Mouse (Mus musculus) liver, postnatal 0 days (tissue): ENCODE measurements around the gene Fam20b. TPM values are rescaled to one million over a fixed set of nuclear protein-coding genes. Genes with fewer than 3 reads are reported as not detected.

Source experiments
- ATAC-seq: fragments of 200-750 bp; cut with Nextera tagmentation; 2 replicates; pipeline ENCODE4 v1.8.0; 2017; ENCODE audit warnings: mild to moderate bottlenecking, moderate library complexity
- DNase-seq: peaks from one replicate; pipeline ENCODE4 v3.0.0-alpha.2; 2016
- H3K27ac ChIP-seq: fragments of 300-500 bp; sonication (generic); 2 replicates; pipeline ENCODE4 v1.5.1; 2014; ENCODE audit warnings: antibody characterized with exemption, moderate library complexity, mild to moderate bottlenecking, low read depth
- H3K27me3 ChIP-seq: fragments of 300-500 bp; sonication (generic); 2 replicates; pipeline ENCODE4 v1.6.1; 2014; ENCODE audit warnings: low read length, control low read depth, mixed read lengths; ENCODE audit not compliant: insufficient read depth
- H3K36me3 ChIP-seq: fragments of 300-500 bp; sonication (generic); replicated peaks from 2 replicates; pipeline ENCODE4 v1.6.1; 2014; ENCODE audit warnings: mild to moderate bottlenecking, control low read depth, low read length, moderate library complexity, mixed read lengths; ENCODE audit not compliant: insufficient read depth
- H3K4me1 ChIP-seq: fragments of 300-500 bp; sonication (generic); 2 replicates; pipeline ENCODE4 v1.6.1; 2014; ENCODE audit warnings: antibody characterized with exemption, mild to moderate bottlenecking, control low read depth; ENCODE audit not compliant: insufficient read depth
- H3K4me2 ChIP-seq: fragments of 300-500 bp; sonication (generic); 2 replicates; pipeline ENCODE4 v1.6.1; 2014; ENCODE audit warnings: low read depth, mild to moderate bottlenecking, low read length, moderate library complexity, mixed read lengths
- H3K4me3 ChIP-seq: fragments of 300-500 bp; sonication (generic); 2 replicates; pipeline ENCODE4 v1.5.1; 2014; ENCODE audit warnings: low read depth, low read length
- H3K9ac ChIP-seq: fragments of 300-500 bp; sonication (generic); replicated peaks from 2 replicates; pipeline ENCODE4 v1.6.1; 2014; ENCODE audit warnings: mild to moderate bottlenecking, moderate library complexity
- H3K9me3 ChIP-seq: fragments of 300-500 bp; sonication (generic); 2 replicates; pipeline ENCODE4 v1.6.1; 2016; ENCODE audit warnings: mild to moderate bottlenecking, control low read depth, low read length, mixed read lengths
- CTCF ChIP-seq: sonication (generic); IDR thresholded peaks from 2 replicates; pipeline ENCODE4 v1.5.1; 2016; ENCODE audit warnings: antibody characterized with exemption, low read depth
- EP300 ChIP-seq: IDR thresholded peaks from 2 replicates; pipeline ENCODE4 v1.6.1; 2016; ENCODE audit warnings: antibody characterized with exemption, low read depth, mild to moderate bottlenecking
- WGBS: fragments of 180-500 bp; shearing (Covaris S2); extraction: QIAGEN DNeasy Blood & Tissue Kit; methylation state at CpG from one replicate; pipeline ENCODE4 v1.1.7; 2014; ENCODE audit not compliant: insufficient replicate concordance; 5-methylcytosine and 5-hydroxymethylcytosine counted together
- polyA plus RNA-seq: library from polyadenylated mRNA; unstranded; fragments of >200 nt; fragmentation: Nextera tagmentation; extraction: Ambion mirVana; gene quantifications from 2 replicates; pipeline ENCODE4 v1.2.1, GENCODE M21; 2015

Fam20b gene
- polyA plus RNA-seq, 1 experiment from 2014 or later: 6.0 TPM

GRCm38 (mm10) chr1:156717751-156718285 lies 1.1 kb downstream of the Fam20b start:
- ATAC-seq (no peak), DNase-seq (no peak)
- no peaks in the 10 kb centered on the region for H3K9me3 ChIP-seq
- WGBS: 24% methylated on average over 13 of the region's 13 CpGs
- TF ChIP-seq EP300 (no peak), CTCF (no peak)
- peak overlapping the region; percentile 97 for H3K27ac ChIP-seq
- peak overlapping the region; percentile 96 for H3K4me3 ChIP-seq
- H3K4me1 ChIP-seq: peaks cover 27% of the 10 kb centered on the region
- H3K4me2 ChIP-seq: peak overlapping the region; percentile 81
- H3K27me3 ChIP-seq: no peaks in the 10 kb centered on the region
- H3K36me3 ChIP-seq: no peaks in the 10 kb centered on the region
- peak overlapping the region; percentile 96 for H3K9ac ChIP-seq

GRCm38 (mm10) chr1:156716681-156717080 lies 2.2 kb downstream of the Fam20b start:
- Histone ChIP-seq H3K27ac (no peak overlapping the region), H3K36me3 (no peaks in the 10 kb centered on the region), H3K9ac (no peak overlapping the region), H3K4me2 (no peak overlapping the region), H3K9me3 (no peaks in the 10 kb centered on the region), H3K27me3 (no peaks in the 10 kb centered on the region), H3K4me1 (peaks cover 25% of the 10 kb centered on the region), H3K4me3 (no peak overlapping the region)
- no peak for TF ChIP-seq EP300
- no peak for TF ChIP-seq CTCF
- DNase-seq (no peak), ATAC-seq (no peak)
- 74% methylated on average over 6 of the region's 6 CpGs for WGBS

DNA sequence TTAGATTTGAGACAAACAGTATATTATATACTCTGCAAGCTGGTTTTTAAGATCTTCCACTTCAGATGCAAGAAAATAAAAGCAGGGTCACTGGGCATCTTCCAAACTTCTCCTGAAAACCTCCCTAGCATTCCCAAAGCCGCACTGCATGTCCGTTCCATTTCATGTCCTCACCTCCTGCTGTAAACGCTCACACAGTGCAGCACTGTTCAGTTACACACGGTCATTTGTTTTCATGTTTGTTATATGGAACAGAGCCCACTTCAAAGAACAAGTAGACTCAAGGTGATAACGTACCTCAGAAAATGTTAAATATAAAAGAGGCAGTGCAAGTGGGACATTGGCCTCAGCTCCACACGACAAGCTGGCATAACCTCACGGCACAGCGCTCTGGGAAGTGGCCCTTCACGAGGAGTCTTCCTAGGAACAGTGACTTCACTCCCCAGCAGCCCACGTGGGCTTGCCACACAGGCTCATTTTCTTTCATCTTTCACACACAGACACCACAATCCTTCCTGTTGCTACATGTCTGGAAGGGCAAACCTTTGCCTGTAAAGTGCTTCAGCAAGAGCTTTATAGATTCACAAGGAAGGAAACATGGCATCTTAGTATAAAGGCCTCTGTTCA lies 8.3 kb downstream of the Fam20b start:
- no peak for ATAC-seq
- TF ChIP-seq EP300: no peak
- no peak for TF ChIP-seq CTCF
- no peaks in the 10 kb centered on the region for H3K9me3 ChIP-seq
- peaks cover under 1% of the 10 kb centered on the region; the same call in 1 of the 2 replicates for H3K36me3 ChIP-seq
- no peak for DNase-seq
- H3K4me2 ChIP-seq: no peak overlapping the region
- no peaks in the 10 kb centered on the region for H3K27me3 ChIP-seq
- no peak overlapping the region for H3K4me3 ChIP-seq
- 65% methylated on average over 10 of the region's 10 CpGs for WGBS
- no peak overlapping the region for H3K9ac ChIP-seq
- H3K27ac ChIP-seq: 0 out of 2 replicates have a peak overlapping the region, but pooled peaks have one; percentile 4
- peaks cover 6% of the 10 kb centered on the region; the same call in 1 of the 2 replicates for H3K4me1 ChIP-seq

GRCm38 (mm10) chr1:156708672-156709071 lies 10.2 kb downstream of the Fam20b start:
- H3K4me1 ChIP-seq: no peaks in the 10 kb centered on the region

DNA sequence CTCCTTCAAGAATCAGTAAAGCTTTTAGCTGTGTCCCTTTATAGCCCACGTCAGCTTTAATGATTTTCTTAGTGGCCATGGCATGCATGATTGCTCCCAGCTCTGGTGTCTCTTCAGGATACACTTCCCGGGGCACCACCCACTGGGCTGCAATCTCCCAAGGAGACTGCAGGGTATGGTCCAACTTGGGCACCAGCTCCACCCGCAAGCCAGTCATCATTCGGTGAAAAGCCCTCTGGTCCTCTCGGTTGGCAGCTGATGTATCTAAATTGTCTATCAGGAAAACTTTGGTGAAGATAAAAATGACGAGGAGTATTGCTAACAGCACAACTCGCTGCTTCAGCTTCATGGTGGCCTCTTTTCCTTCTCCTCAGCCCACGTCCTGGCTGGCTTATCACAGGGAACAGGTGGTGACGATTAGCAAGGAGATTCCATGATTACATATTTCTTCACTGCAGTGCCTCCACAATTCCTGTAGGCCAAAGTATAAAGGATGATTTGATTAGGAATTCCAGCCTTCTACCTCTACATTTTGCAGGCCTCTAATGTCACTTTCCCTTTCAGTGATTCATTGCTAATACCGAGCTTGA lies 13.1 kb downstream of the Fam20b start:
- H3K27me3 ChIP-seq: no peaks in the 10 kb centered on the region
- 67% methylated on average over 10 of the region's 10 CpGs for WGBS
- peaks cover 33% of the 10 kb centered on the region for H3K36me3 ChIP-seq
- ATAC-seq (no peak), DNase-seq (no peak)
- no peaks in the 10 kb centered on the region for H3K4me1 ChIP-seq
- no peak overlapping the region for H3K27ac ChIP-seq
- H3K4me3 ChIP-seq: no peak overlapping the region
- no peak overlapping the region for H3K4me2 ChIP-seq
- no peak for TF ChIP-seq CTCF
- TF ChIP-seq EP300: no peak
- no peaks in the 10 kb centered on the region for H3K9me3 ChIP-seq
- no peak overlapping the region for H3K9ac ChIP-seq

More at GRCm38 (mm10) chr1:156708672-156709071, 10.2 kb downstream of the Fam20b start:
- no peak for DNase-seq
- WGBS: 62% methylated on average over 3 of the region's 3 CpGs
- H3K27me3 ChIP-seq: no peaks in the 10 kb centered on the region
- H3K9ac ChIP-seq: no peak overlapping the region
- no peak for ATAC-seq
- H3K36me3 ChIP-seq: peaks cover 15% of the 10 kb centered on the region
- TF ChIP-seq CTCF: no peak
- no peak for TF ChIP-seq EP300
- no peak overlapping the region for H3K4me3 ChIP-seq
- no peak overlapping the region for H3K4me2 ChIP-seq
- H3K27ac ChIP-seq: no peak overlapping the region
- H3K9me3 ChIP-seq: no peaks in the 10 kb centered on the region

GRCm38 (mm10) chr1:156703444-156703843 lies 15.4 kb downstream of the Fam20b start:
- TF ChIP-seq EP300 (no peak), CTCF (no peak)
- ATAC-seq (no peak), DNase-seq (no peak)
- Histone ChIP-seq H3K4me1 (no peaks in the 10 kb centered on the region), H3K27ac (no peak overlapping the region), H3K4me2 (no peak overlapping the region), H3K9ac (no peak overlapping the region), H3K27me3 (no peaks in the 10 kb centered on the region), H3K9me3 (no peaks in the 10 kb centered on the region), H3K4me3 (no peak overlapping the region), H3K36me3 (peaks cover 42% of the 10 kb centered on the region)
- WGBS: 82% methylated on average over 4 of the region's 4 CpGs
